Mouse (Mus musculus): Measurements from ENCODE around the gene Tgfbr3. TPM values are rescaled to one million over a fixed set of nuclear protein-coding genes. Genes with fewer than 3 reads are reported as not detected.

Gene Tgfbr3
- total RNA-seq, 2 experiments from 2014 or later: 13.8 to 17.3 TPM

DNA sequence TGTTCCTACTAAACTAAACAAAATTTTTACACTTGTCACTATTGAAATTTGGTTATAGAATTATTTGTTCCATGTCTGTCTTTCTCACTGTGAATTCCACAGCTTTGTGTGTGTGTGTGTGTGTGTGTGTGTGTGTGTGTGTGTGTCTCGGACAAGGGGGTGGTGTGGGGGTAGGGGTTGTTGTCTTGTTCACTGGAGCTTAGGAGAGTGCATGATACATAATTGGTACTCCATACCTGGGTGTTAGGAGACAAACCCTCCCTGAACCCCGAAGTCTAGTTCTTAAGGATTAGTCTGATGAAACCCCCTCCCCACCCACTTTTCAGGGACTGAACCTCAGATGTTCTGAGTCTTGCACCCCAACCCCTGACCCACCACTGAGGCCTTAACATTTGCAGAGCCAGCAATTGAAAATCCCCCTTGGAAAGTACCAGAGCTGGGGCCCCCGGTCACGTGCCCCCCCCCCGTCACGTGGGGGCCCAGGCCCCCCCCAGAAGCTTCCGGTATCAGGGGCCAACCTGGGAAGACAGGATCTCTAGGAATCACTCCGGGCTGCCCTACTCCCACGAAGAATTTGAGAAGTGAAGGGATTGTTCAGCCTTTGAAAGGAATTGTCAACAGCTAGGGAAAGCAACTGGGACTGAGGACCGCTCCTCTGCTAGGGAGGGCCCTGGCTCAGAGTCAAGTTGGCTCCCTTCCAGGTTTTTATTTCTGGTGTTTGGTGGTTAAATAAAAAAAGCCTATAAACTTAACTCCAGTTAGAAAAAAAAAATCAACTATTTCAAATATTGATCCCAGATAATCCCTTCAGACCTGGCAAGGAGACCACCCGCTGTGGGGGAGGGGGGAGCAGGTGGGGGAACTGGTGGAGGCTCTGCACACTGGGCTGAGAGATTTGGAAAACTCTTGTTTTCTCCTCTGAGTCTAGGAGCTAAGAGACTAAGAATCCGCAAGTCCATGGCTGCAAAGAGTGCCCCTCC is 201.3 kb downstream of the Tgfbr3 start:
- DNase-seq (ENCODE audit: low spot score in 2 of 2): peak; percentile 48 to 70

DNA sequence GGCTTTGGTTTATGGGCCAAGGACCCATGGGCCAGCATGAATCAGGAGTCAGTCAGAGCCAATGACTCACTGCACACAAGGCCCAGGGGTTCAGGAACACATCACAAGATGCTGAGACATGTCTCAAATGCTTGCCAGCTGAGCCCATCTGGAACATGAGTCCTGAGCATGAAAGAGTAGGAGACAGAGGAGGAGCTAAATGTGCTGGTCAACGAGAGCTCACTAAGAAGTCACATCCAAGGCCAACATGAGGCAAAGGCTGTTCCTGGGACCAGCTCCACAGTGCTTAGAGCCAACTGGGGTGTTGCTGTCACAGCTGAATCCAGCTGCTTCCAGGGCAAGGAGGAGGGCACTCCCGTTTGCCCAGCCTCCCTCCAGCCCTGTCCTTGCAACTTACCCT is 202.1 kb downstream of the Tgfbr3 start:
- no peak for DNase-seq (ENCODE audit: low spot score in 2 of 2)

DNA sequence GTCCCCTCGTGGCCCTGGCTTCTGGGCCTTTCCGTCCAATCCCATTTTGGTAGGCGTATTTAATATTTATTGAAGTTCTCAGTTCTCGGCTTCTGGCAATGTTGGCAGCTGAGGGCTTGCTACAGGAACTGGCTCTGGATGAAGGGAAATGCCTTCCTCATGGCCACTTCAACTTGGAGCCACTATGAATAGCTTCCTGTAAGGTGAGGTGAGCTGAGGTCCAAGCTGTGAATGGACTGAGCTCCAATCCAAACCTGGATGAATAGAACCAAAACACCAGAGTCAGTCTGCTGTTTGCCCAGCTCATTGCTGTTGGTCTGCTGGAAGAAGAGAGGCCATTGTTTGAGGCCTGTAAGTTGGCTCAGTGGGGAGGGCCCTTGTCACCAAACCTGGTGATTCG is 203.3 kb downstream of the Tgfbr3 start:
- no peak for DNase-seq (ENCODE audit: low spot score in 2 of 2)

GRCm38 (mm10) chr5:107084431-107084830 is 205.0 kb downstream of the Tgfbr3 start:
- DNase-seq (ENCODE audit: low spot score in 2 of 2): no peak

DNA sequence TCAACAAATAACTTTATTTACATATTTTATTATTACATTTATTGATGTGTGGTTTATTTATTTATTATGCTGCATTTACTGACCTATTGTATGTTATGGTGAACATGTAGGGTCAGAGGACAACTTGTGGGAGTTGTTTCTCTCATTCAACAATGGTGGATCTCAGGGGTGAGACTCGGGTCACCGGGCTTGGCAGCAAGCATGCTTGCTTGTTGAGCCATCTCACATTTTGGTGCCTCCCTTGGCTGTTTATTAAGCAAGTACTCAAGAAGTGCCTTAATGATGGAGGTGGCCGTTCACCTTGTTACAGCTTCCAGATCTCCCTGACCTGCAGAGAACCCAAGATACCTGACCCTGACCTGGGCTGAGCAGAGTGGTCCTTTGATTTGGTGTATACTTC is 207.4 kb downstream of the Tgfbr3 start:
- no peak for DNase-seq (ENCODE audit: low spot score in 2 of 2)

DNA sequence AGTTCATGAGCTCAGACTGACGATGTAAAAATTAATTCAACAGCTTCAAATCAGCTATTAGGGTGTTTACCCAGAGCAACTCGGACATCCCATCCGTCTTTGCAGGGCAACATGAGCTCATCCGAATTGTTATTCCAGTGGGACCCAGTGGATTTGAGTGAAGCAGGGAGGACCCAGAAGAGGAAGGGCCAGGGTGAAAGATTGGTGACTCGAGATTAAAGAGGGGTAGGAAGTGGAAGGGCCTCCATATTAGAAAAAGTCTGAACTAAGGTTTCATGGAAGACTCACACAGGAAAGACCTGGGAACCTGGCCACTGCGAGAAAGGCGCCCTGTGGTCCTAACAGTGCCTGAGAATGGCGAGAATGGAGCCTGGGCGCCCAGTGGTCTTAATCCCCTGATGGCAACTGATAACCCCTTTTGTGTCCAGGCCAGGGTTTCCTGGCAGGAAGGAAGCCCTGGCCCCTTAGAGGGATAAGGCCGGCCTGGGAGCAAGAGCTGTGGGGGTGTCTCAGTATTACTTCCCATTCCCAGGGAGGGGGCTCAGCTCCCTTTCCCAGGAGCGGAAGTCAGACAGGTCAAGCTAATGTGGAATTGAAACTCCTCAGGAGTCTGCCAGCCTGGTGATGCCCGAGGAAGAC is 208.3 kb downstream of the Tgfbr3 start:
- no peak for DNase-seq (ENCODE audit: low spot score in 2 of 2)

GRCm38 (mm10) chr5:107079920-107080319 is 209.5 kb downstream of the Tgfbr3 start:
- DNase-seq (ENCODE audit: low spot score in 2 of 2): no peak

DNA sequence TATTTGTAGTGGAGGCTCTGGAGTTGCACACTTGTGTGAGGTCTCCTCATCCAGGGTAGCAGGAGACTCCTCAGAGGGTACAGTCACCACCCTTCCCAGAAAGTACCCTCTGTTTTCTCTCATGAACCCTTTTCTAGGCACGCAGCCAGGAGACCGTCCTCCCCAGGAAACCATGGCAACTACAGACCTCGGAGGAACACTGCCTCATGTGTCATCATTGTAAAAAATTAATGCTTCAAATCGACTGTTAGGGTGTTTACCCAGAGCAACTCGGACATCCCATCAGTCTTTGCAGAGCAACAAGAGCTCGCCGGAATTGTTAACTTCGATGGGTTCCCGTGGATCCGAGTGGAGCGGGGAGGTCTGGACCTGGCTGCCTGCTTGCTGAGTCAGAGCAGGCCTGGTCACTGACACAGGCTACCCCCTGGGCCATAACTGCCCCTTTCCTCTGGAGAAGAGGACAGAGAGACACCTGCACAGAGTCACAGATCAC is 210.2 kb downstream of the Tgfbr3 start:
- DNase-seq (ENCODE audit: low spot score in 2 of 2): peak; percentile 39 to 42

DNA sequence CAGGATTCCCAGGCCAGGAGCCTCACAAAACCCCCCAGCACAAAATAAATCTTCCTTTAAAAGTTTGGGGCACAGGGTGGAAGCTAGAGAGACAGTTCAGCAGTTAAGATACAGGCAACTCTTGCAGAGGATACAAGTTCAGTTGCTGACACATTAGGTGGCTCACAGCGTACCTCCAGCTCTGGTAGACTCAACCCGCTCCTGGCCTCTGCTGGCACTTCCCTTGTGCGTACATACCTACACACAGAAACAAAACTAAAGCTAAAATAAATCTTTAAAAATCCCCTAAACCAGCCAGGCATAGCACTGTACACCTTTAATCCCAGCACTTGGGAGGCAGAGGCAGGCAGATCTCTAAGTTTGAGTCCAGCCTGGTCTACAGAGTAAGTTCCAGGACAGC is 211.1 kb downstream of the Tgfbr3 start:
- no peak for DNase-seq (ENCODE audit: low spot score in 2 of 2)

DNA sequence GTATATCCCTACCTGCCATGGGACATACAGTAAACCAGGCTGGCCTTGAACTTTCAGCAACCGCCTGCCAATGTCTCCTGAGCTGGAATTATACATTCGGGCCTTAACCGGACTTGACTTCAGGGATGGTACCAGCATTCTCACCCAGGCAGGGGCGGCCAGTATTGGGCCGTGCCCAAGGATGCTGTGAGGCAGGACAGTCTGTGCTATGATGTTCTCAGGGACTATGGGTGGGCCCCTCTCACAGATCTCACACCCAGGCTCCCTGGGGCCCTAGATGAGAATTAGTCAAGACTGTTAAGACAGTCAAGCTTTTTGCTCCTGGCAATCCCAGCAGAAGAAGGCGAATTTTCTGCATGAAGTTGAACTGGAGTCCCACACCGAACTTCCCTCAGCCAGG is 211.5 kb downstream of the Tgfbr3 start:
- no peak for DNase-seq (ENCODE audit: low spot score in 2 of 2)

GRCm38 (mm10) chr5:107074980-107075583 is 214.3 kb downstream of the Tgfbr3 start:
- DNase-seq (ENCODE audit: low spot score in 2 of 2): no peak

GRCm38 (mm10) chr5:107074350-107074749 is 215.1 kb downstream of the Tgfbr3 start:
- no peak for DNase-seq (ENCODE audit: low spot score in 2 of 2)

DNA sequence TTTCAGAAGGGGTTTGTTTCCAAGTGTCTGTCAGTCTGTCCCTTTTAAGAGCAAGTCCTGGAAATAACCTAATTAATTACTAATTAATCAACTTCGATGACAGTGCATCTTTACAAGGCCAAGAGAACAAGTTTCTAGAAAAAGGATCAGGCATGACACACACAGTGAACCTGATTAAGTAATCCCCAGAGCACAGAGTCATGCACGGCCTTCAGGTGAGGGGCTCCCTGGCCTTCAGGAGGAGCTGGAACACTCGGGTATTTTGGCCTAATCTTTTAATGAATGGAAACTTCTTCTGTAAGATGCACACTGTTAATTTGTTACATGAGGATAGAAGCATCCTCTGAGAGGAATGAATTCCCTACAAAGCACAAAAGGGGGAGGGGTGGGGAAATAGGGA is 215.9 kb downstream of the Tgfbr3 start:
- no peak for DNase-seq (ENCODE audit: low spot score in 2 of 2)

DNA sequence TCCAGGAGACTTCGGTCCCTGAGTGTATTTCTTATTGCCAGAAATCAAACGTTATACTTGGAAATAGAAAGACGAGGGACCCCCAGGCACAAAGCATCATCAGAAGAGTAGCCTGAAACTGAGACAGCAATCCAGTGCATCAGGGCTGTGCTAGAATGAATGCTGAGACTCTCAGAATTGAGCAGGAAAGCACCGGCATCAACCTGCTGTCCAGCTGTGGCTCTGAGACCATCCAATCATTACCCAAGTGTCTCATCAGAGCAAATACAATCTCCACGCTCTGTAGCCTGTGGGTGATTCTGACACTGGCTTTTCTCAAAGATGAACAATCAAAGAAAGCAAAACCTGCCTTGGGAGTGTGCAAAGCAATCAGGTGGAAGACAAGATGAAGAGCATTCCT is 221.3 kb downstream of the Tgfbr3 start:
- DNase-seq (ENCODE audit: low spot score in 2 of 2): no peak

- DNase-seq (ENCODE audit: low spot score in 2 of 2): no peak
These were observed 221.9 kb downstream of the Tgfbr3 start for GRCm38 (mm10) chr5:107067531-107067930.

DNA sequence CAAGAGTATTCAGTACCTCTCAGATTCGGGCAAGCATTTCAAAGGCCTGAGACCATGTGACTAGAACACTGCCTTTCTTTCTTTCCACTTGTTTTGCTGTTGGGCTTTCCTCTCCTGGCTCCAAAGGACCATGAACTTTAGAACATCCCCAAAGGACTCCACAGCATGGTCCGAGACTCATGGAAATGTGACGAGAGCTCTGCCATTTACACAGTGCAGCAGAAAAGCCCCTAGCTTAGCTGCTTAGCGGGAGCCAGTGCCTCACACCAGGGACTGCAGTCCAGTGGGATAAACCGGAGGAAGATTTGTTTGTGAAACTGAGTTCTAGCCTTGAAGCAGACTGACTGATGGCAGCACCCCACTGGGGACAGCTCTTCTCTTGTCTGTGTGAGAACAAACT is 224.5 kb downstream of the Tgfbr3 start:
- DNase-seq (ENCODE audit: low spot score in 2 of 2): no peak

GRCm38 (mm10) chr5:107062229-107062852 is 227.1 kb downstream of the Tgfbr3 start:
- DNase-seq (ENCODE audit: low spot score in 2 of 2): no peak

DNA sequence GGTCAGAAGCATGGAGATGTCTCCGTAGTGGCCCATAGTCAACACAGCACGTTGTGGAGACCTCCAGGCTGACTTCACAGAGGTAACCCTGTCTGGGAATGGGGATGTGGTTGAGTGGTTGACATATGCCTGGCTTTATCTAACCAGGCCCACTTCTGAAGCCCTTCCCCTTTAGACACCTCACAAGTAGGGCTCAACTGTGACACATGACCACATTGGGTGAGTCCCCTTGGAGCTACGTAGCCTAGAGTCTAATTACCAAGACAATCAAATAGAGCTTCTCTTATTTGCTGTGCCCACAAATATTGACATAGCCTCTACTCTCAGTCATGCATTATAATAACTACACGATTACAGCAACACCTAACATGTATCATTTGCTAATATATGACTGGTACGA is 229.9 kb downstream of the Tgfbr3 start:
- DNase-seq (ENCODE audit: low spot score in 2 of 2): no peak

- DNase-seq (ENCODE audit: low spot score in 2 of 2): no peak
These were observed 230.8 kb downstream of the Tgfbr3 start for GRCm38 (mm10) chr5:107058642-107059041.

Data from layer of hippocampus, postnatal 14 days (tissue).